Mouse (Mus musculus): ENCODE measurements around the gene Mgat5. TPM values are rescaled to one million over a fixed set of nuclear protein-coding genes. Genes with fewer than 3 reads are reported as not detected.

The Mgat5 gene
- polyA plus RNA-seq, 1 experiment from 2014 or later: 13.8 TPM

DNA sequence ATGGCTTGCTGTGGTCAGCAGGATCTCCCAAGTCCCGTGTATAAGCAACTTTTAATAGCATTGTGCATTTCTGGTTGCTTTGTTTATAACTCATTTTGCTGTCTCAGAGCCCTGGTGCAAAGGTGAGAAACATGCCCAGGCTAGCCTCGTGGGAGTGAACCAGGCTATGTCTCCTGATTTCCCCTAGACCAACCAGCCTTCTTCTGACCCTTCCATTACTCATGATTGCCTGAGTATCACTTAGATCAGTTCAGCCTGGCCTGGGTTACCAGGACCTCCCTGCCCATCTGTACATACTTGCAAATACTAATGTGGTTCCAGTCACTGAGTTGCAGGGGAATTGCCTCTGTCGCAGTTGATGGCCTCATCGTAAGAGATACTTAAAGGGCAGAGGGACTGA, 14.8 kb downstream of the Mgat5 start:
- ATAC-seq: no peak
- H3K27ac ChIP-seq: no peak overlapping the region
- no peak overlapping the region for H3K4me2 ChIP-seq (replicated peaks)
- no peak overlapping the region for H3K9ac ChIP-seq (replicated peaks)
- peaks cover 10% of the 10 kb centered on the region; the same call in 1 of the 2 replicates for H3K4me1 ChIP-seq (replicated peaks)
- no peak overlapping the region for H3K4me3 ChIP-seq (replicated peaks)
- no peaks in the 10 kb centered on the region for H3K27me3 ChIP-seq
- H3K9me3 ChIP-seq: no peaks in the 10 kb centered on the region
- H3K36me3 ChIP-seq: no peaks in the 10 kb centered on the region
- 87% methylated on average over 4 of the region's 4 CpGs for WGBS

DNA sequence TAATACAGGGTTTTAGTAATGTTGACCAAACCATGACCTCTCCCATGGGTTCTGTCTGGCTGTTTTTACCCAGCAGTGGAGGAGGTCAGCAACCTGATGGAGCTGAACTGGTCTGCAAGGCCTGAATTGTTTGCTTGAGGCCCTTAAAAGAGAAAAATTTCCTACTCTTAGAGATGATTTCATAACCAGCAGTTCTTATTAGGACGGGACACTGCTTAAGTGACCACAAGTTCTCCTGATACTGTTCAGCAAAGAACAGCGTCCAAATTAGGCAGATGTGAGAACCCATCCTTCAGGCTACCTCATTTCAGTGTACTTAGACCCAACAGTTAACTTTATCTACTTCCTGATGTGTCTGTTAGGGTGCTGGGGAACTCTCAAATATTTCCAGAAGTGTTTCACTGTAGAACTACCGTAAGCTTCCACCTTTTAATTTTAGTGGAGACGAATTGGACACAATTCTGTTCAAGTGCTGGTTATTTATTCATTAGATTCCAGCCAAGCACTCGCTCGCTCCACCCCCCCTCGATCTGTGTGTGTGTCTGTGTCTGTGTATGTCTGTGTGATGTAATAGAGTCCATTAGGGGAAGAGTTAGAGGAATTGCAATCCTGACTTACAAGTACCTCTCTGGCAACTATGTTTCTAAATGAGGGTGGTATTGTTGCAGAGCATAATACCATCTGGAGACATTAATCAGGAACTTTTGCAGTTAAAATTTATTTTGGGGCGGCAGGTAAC, 17.4 kb downstream of the Mgat5 start:
- Histone ChIP-seq H3K4me1 (replicated peaks) (0 out of 2 replicates have a peak, but pooled peaks cover 5% of the 10 kb centered on the region), H3K36me3 (no peaks in the 10 kb centered on the region), H3K27me3 (no peaks in the 10 kb centered on the region), H3K4me3 (replicated peaks) (no peak overlapping the region), H3K9ac (replicated peaks) (no peak overlapping the region), H3K27ac (no peak overlapping the region), H3K4me2 (replicated peaks) (no peak overlapping the region), H3K9me3 (no peaks in the 10 kb centered on the region)
- no peak for ATAC-seq
- 93% methylated on average over 8 of the region's 8 CpGs for WGBS

DNA sequence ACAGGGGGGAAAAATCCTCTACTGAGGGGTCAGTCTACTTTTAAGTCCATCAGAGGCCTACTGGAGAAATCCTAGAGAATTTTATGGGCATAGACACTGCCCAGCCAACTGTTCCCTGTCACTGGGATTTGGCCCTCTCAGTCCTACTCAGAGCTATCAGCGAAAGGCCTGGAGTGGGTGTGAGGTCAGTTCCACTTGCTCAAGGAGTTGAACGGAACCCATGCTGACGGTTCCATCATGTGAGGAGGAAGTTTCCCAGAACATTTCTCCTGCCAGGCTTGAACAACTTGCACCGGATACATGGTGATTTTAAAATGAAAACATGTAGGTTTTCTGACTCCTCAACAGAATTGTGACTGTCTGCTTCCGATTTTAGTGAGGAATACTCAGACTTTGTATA, 20.2 kb downstream of the Mgat5 start:
- Histone ChIP-seq H3K4me3 (replicated peaks) (no peak overlapping the region), H3K9ac (replicated peaks) (no peak overlapping the region), H3K27ac (no peak overlapping the region), H3K27me3 (no peaks in the 10 kb centered on the region), H3K9me3 (no peaks in the 10 kb centered on the region), H3K4me2 (replicated peaks) (no peak overlapping the region), H3K4me1 (replicated peaks) (no peaks in the 10 kb centered on the region), H3K36me3 (no peaks in the 10 kb centered on the region)
- 92% methylated on average over 5 of the region's 5 CpGs for WGBS
- no peak for ATAC-seq

DNA sequence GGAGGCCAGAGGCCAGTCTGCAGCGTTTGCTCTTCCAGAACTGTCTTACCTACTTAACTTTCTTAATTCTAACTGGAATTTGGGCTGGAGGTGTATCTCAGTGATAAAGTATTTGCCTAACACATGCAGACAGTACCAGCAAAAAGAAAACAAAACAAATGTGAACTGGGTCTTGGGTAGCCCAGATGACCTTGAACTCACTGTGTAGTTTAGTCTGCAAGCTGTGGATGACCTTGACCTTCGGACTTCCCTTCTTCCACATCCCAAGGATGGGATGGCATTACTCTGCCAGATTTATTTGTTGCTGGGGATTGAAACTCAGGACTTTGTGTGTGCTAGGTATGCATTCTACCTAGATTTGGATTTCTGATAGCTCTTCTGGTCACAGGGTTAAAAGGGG, 24.2 kb downstream of the Mgat5 start:
- H3K9ac ChIP-seq (replicated peaks): no peak overlapping the region
- ATAC-seq: no peak
- H3K4me1 ChIP-seq (replicated peaks): peaks cover 12% of the 10 kb centered on the region
- H3K4me3 ChIP-seq (replicated peaks): no peak overlapping the region
- no peaks in the 10 kb centered on the region for H3K9me3 ChIP-seq
- no peaks in the 10 kb centered on the region for H3K36me3 ChIP-seq
- no peak overlapping the region for H3K27ac ChIP-seq
- H3K27me3 ChIP-seq: no peaks in the 10 kb centered on the region
- WGBS: 92% methylated on average over 2 of the region's 2 CpGs
- H3K4me2 ChIP-seq (replicated peaks): no peak overlapping the region

DNA sequence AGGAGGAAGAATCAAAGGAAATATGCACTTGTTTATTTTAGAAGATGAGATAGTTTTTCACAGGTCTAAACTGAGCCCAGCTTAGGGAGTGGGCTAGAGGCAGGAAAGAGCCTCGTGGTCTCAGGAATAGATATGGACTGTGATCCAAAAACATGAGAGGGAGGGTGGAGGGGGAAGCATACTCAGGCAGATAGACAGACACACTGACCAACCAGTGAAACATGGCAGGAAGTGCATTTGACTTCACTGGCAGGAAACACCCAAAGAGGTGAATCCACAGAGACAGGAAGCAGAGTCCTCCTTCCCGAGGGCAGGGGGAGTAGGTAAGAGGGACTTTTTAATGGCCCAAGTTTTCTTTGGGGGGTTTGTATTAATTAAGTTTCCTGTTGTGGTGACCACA, 25.7 kb downstream of the Mgat5 start:
- H3K27me3 ChIP-seq: no peaks in the 10 kb centered on the region
- H3K4me2 ChIP-seq (replicated peaks): no peak overlapping the region
- ATAC-seq: no peak
- H3K9ac ChIP-seq (replicated peaks): no peak overlapping the region
- no peaks in the 10 kb centered on the region for H3K9me3 ChIP-seq
- H3K4me3 ChIP-seq (replicated peaks): no peak overlapping the region
- 89% methylated on average over 2 of the region's 2 CpGs for WGBS
- no peaks in the 10 kb centered on the region for H3K36me3 ChIP-seq
- H3K4me1 ChIP-seq (replicated peaks): peaks cover 12% of the 10 kb centered on the region
- H3K27ac ChIP-seq: no peak overlapping the region

DNA sequence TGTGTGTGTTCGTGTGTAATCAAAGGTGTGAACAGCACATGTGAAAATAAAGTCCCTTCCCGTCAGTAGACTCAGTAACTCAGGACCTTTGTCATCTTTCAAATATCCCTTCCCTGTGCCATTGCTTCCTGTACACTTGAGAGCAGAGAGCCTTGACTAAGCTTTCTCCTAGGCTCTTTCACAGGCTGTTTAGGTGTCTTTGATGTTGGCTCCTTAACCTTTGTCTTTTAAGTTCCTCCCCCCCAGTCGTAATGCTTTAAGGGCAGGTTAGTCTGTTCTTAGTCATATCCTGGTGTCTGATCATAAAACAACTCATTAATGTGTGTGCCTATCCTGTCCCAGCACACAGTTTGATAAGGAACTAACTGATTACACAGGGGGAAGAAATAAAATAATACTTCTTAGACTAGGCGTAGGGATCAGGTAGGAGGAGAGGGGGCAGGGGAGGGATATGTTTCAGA, 28.4 kb downstream of the Mgat5 start:
- H3K27me3 ChIP-seq: no peaks in the 10 kb centered on the region
- H3K36me3 ChIP-seq: no peaks in the 10 kb centered on the region
- H3K4me3 ChIP-seq (replicated peaks): no peak overlapping the region
- no peaks in the 10 kb centered on the region for H3K9me3 ChIP-seq
- no peak overlapping the region for H3K9ac ChIP-seq (replicated peaks)
- H3K4me2 ChIP-seq (replicated peaks): no peak overlapping the region
- peak; percentile 34; the same call in 1 of the 2 replicates for ATAC-seq
- peaks cover 16% of the 10 kb centered on the region for H3K4me1 ChIP-seq (replicated peaks)
- WGBS: 65% methylated on average over 4 of the region's 4 CpGs
- H3K27ac ChIP-seq: no peak overlapping the region

DNA sequence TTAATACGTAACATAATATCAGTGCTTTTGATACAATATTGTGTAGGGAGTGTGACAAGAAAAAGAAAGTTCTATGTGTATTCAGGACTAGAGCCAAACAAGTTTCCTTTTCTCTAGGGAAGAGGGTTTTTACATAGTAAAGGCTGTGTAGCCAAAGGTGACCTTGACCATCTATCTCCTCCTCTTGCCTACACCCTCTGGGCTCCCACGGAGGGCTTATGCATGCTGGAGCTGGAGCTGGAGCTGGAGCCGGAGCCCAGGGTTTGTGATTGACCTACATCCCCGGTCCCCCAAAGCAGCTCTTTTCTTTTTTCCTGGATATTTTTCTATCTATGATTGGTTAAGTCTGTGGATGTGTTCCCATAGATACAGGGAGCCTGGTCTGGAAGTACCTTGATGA, 30.3 kb downstream of the Mgat5 start:
- Histone ChIP-seq H3K4me3 (replicated peaks) (no peak overlapping the region), H3K36me3 (no peaks in the 10 kb centered on the region), H3K4me2 (replicated peaks) (no peak overlapping the region), H3K4me1 (replicated peaks) (peaks cover 33% of the 10 kb centered on the region), H3K9me3 (no peaks in the 10 kb centered on the region), H3K27me3 (no peaks in the 10 kb centered on the region), H3K9ac (replicated peaks) (no peak overlapping the region), H3K27ac (no peak overlapping the region)
- ATAC-seq: no peak
- WGBS: 88% methylated on average over 4 of the region's 4 CpGs

DNA sequence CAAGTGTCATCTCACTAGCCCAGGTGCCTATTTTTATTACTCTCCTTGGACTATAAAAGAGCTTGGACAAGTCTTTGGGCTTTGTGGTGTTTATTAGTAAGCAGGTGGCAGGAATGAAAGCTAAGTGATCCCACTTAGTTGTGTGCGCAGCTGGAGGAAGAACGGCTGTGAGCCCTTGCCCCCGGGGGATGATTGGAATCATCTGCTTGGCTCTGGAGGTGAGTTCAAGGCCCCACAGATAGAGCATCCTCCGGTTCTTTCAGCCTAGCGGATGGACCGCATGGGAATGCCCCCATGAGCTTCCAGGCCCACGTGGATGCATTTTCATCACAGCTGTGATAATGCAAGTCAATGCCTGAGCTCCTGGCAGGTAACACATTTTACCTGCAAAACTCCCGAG, 31.6 kb downstream of the Mgat5 start:
- Histone ChIP-seq H3K4me3 (replicated peaks) (no peak overlapping the region), H3K27me3 (no peaks in the 10 kb centered on the region), H3K27ac (no peak overlapping the region), H3K4me1 (replicated peaks) (peaks cover 36% of the 10 kb centered on the region), H3K9me3 (no peaks in the 10 kb centered on the region), H3K4me2 (replicated peaks) (no peak overlapping the region), H3K9ac (replicated peaks) (no peak overlapping the region), H3K36me3 (no peaks in the 10 kb centered on the region)
- WGBS: 84% methylated on average over 8 of the region's 8 CpGs
- no peak for ATAC-seq

DNA sequence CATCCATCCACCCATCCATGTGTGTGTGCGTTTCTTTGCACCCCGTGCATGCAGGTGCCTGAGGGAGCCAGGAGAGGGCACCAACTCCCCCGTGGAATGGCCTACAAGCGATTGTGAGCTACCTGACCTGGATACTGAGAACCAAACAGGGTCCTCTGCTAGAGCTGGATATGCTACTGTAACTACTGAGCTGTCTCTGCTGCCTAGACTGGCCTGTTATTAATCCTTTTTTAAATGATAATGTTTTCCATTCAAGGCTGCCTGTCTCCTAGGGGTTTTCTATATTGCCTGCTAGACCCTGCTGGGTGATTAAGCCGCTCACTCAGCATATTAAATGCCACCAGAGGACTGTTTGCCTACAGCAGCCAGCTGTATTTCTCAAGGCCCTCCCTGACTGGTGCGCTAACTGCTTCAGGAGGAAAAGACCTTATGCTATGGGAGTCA, 34.1 kb downstream of the Mgat5 start:
- H3K27ac ChIP-seq: 0 out of 2 replicates have a peak overlapping the region, but pooled peaks have one; percentile 7
- 27% methylated on average over 6 of the region's 6 CpGs for WGBS
- peak; percentile 70 for ATAC-seq
- no peak overlapping the region for H3K4me2 ChIP-seq (replicated peaks)
- H3K9ac ChIP-seq (replicated peaks): no peak overlapping the region
- H3K9me3 ChIP-seq: no peaks in the 10 kb centered on the region
- peaks cover 24% of the 10 kb centered on the region for H3K4me1 ChIP-seq (replicated peaks)
- H3K36me3 ChIP-seq: no peaks in the 10 kb centered on the region
- no peaks in the 10 kb centered on the region for H3K27me3 ChIP-seq
- H3K4me3 ChIP-seq (replicated peaks): no peak overlapping the region

DNA sequence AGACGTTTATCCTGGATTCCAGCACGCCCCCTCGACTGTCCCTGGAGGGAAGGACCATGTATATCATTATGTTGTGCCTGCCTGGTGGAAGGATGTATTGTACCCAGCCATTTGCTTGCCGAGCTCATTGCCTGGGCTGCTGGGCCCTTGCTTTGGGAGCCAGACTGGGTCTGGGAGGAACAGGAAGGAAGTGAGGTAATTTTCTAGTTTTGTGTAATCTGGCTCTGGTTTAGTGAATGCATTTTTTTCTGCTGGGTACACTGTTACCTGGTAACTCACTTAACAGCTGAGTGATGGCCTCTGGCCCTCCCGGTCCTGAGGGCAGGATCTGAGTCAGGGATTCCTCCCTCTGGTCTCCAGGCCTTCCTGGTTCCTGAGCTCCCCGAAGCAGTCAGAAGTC, 35.1 kb downstream of the Mgat5 start:
- peaks cover 24% of the 10 kb centered on the region for H3K4me1 ChIP-seq (replicated peaks)
- no peak overlapping the region for H3K9ac ChIP-seq (replicated peaks)
- no peak overlapping the region for H3K4me2 ChIP-seq (replicated peaks)
- 21% methylated on average over 6 of the region's 6 CpGs for WGBS
- H3K9me3 ChIP-seq: no peaks in the 10 kb centered on the region
- no peaks in the 10 kb centered on the region for H3K36me3 ChIP-seq
- no peak overlapping the region for H3K27ac ChIP-seq
- H3K27me3 ChIP-seq: no peaks in the 10 kb centered on the region
- peak; percentile 43 for ATAC-seq
- no peak overlapping the region for H3K4me3 ChIP-seq (replicated peaks)

DNA sequence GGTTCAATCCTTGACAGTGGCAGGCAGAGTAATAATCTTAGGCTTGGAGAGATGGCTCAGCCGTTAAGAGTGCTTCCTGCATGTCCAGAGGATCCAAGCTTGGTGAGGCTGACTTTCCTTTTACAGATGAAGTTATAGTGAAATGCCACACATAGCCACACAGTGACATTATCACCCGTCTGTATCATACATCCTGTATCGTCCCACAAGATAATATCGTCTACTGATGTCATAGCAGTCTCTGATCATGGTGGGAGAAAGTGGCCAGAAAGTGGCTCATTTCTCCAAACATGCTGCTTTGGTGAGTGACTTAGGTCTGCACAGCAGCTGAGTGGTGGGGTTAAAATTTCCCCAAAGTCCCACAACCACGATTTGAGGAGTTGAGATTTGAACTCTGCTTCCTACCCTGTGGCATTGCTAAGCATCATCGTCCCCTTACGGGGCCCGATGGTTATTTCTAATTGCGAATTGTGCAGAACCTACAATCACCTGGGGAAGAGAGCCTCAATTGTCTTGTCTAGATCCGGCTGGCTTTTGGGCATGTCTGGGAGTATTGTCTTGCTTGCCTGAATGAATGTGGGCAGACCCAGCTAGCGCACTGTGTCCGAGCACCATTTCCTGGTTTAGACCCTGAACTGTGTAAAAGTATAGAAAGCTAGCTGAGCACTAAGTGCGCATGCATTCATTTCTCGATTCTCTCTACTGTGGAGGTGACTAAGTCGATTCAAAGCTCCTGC, 37.5 kb downstream of the Mgat5 start:
- no peaks in the 10 kb centered on the region for H3K9me3 ChIP-seq
- no peak overlapping the region for H3K4me3 ChIP-seq (replicated peaks)
- 88% methylated on average over 15 of the region's 15 CpGs for WGBS
- no peak for ATAC-seq
- no peaks in the 10 kb centered on the region for H3K36me3 ChIP-seq
- no peak overlapping the region for H3K4me2 ChIP-seq (replicated peaks)
- H3K9ac ChIP-seq (replicated peaks): no peak overlapping the region
- no peak overlapping the region for H3K27ac ChIP-seq
- H3K27me3 ChIP-seq: no peaks in the 10 kb centered on the region
- peaks cover 20% of the 10 kb centered on the region for H3K4me1 ChIP-seq (replicated peaks)

DNA sequence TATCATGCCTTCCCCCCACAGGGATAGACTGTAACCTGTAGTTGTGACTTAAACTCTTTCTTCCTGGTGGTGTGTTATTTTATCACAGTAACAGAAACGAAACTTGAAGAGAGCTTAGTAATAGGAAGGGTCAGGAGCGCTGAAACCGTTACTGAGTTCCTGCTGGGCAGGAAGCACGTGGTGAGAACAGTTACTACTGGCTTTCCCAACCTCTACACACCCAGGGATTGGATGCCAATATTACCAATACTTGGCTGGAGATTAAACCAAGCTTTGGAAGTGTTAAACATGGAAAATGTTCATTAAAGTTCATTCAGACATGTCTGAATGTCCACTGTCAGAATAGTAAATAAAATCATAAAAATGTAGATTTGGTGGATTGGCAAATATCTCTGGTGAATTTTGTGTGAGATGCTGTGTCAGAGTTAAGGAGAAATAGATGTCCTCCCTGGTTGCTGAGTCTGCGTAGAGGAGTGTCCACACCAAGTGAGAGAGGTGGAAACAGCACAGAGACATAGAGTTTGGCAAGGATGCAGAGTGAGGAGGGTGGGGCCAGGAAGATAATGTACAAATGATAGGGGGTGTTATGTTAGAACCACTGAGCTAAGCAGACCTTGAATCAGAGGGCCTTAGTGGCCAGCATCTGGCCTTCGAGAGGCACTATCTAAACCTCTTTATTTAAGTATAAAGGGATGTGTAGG, 38.2 kb downstream of the Mgat5 start:
- no peak for ATAC-seq
- no peaks in the 10 kb centered on the region for H3K36me3 ChIP-seq
- no peak overlapping the region for H3K4me3 ChIP-seq (replicated peaks)
- WGBS: 82% methylated on average over 6 of the region's 6 CpGs
- H3K27me3 ChIP-seq: no peaks in the 10 kb centered on the region
- peaks cover 20% of the 10 kb centered on the region for H3K4me1 ChIP-seq (replicated peaks)
- no peak overlapping the region for H3K4me2 ChIP-seq (replicated peaks)
- H3K9ac ChIP-seq (replicated peaks): no peak overlapping the region
- no peaks in the 10 kb centered on the region for H3K9me3 ChIP-seq
- no peak overlapping the region for H3K27ac ChIP-seq

Data from midbrain, embryonic 13.5 days (tissue).